Mouse (Mus musculus) fibroblast of lung, adult 2 months (primary cell): ENCODE measurements around the gene Tank.

Experiments used
- DNase-seq: peaks from one replicate; pipeline ENCODE4 v3.0.0-alpha.2; 2011; ENCODE audit warnings: low read depth

The Tank gene

GRCm38 (mm10) chr2:61580091-61580490, 1.7 kb downstream of the Tank start:
- no peak for DNase-seq

GRCm38 (mm10) chr2:61580555-61581080, 2.2 kb downstream of the Tank start:
- DNase-seq: no peak

DNA sequence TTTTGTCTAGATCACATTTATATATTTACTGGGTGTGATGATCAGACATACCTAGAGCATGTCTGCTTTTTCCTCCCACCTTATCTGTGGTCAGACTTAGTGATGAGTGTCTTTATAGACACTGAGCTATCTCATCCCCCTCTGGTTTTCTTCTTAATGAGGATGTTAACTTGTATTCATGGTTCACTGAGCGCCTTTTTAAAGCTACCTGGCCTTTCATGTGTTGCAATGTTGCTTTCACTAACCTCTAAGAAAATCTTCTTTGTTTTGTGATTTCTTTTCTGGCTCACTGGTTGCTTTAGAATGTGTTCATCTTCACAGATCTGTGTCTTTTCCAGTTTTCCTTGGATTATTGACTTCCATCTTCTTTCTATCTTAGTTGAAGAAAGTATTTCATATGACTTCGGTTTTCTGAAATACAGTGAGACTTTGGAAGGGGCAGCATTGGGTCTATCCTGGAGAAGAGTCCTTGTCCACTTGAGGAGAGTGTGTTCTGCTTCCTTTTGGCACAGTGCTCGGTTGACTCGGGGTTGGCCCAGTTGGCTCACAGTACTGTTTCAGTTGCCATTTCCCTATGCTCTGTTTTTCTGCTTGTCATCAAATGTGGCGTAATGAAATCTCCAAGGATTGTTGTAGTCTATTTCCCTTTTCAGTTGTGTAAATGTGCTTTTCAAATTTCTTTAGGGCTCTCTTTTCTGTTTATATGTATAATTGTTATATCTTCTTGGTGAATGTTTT, 4.4 kb downstream of the Tank start:
- no peak for DNase-seq

- no peak for DNase-seq
Observed at GRCm38 (mm10) chr2:61585447-61585846, 7.1 kb downstream of the Tank start.

DNA sequence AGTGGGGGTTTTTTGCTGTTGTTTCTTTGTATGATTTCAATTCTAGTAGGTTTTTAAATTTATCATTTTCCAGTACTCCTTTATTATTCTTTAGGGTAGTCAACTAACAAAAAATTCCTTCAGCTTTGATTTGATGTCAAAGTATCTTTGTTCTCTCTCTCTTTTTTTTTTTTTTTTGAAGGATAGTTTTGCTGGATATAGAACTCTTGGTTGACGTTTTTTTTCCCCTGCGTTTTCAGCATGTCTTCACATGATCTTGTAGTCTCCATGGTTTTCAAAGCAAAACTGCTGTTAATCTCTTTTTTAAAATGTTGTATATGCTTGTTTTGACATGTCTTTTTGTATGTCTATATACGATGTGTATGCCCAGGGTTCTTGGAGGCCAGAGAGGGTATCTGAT, 7.8 kb downstream of the Tank start:
- no peak for DNase-seq

DNA sequence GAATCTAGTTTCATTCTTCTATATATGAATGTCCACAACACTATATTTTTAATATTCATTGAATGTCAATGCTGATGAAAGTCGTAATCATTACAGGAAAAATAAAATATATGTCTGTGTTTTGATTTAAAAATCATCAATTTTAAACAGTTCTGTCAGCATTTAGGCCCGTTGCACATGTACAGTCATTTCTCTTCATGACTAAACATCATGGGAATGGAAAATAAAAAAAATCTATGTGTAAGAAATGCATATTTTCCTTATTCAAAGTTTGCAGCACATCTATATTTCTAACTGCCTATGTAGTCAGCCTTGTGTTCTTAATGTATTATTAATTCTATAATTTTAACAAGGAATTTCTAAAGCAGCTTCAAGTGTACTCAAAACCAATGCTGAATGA, 12.4 kb downstream of the Tank start:
- no peak for DNase-seq

DNA sequence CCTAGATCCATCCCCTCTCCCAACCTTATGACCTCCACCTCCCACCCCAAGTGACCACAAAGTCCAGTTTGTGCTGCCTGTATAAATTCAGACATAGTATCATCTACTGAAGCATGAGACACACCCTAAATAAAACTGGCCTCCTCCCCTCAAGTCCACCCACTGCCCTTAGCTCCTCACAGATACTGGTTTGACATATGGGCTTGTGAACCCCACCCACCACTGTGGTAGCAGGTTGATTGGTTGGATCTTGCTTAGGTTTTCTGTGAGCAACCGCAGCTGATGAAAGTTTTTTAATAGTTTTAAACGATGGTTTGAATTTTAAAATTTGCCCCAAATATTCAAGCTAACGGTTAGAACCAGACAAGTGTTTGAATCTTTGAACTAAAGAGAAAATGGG, 13.7 kb downstream of the Tank start:
- no peak for DNase-seq

GRCm38 (mm10) chr2:61592699-61593029, 14.3 kb downstream of the Tank start:
- DNase-seq: no peak

DNA sequence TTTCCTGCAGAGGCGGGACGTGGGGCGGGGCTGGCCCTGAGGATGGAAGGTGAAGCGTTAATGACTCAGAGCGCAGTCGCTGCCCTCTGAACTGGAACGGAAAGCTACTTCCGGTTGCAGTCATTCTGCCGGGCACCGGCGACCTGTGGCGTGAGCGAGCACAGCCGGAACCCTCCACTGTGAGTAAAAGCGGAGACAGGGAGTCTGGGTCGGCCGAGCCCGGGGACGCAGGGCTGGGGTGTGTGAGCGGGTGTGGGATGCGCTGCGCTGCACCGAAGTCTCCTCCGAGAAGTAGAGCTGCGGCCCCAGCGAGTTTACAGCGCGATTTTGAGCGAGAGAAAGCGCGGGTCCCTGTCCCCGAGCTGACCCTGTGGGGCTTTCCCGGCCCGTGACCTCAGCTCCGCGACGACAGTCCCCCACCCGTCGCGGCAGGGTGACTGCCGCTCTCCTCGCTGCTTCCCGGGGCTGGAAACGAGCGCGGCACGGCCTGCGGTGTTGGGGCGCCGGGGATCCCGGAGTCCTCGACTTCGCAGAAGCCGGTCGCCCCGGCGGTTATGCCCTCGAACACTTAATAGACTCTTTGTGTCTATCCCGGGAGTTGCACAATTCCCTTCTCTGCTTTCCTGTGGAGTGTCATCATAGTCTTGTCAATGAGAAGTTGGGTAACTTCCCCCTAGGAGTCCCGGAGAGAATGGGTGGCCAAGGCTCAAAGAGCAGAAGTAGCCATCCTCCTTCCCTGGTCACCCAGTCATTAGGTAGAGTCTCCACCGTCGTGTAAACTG, 14.8 kb downstream of the Tank start:
- peak; percentile 74 for DNase-seq

DNA sequence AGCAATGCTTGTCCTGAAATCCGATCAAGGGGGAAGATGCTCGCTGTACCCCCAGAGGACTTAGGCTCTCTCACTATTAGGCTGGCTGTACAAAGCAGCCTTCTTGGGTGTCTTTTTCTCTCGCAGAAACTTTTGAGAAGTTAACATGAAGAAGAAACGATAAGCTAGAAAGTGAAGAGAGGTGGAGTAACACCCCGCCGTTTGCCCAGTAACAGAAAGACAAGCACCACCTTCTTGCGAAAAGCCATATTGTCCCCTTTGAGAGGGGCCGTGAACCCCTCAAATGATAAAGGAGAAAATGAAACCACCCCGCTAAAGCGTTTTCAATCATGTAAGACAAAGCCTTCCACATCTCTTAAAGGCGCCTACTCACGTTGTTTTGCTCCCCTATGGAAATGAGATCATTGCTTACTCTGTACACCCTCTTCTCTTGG, 15.5 kb downstream of the Tank start:
- no peak for DNase-seq

DNA sequence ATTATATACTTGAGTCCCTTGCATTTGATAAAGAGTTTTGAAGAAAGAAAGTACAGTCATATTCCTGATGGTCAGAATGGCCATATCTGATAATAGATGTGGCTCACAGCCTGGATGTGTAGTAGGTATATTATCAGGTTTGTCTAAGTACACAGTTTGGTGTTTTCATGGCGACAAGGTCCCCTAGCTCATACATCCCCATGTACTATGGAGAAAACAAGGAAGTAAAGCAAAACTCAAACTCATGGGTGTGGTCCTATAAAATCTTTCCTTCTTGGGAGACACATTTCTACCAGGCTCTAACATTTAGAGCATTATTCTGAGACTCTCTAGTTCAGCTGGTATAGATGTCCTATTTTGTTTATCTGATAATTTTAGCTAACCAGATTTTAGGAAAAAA, 21.3 kb downstream of the Tank start:
- DNase-seq: no peak

DNA sequence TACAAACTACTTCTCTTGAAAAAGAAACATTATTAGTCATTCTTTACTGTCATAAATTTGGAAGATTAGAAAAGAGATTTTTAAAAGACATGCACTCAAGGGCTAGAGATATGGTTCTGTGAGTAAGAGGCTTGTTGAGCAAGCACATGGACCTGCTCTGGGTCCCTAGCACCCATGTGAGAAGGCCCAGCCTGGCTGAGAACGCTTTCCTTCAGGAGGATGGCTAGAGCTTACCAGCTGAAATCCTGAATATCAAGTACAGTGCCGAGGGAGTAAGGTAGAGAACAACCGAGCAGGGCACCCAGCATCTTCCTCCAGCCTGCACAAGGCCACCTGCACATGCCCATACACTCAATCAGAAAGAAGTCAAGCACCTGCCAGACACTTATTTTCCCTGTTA, 25.1 kb downstream of the Tank start:
- DNase-seq: no peak

DNA sequence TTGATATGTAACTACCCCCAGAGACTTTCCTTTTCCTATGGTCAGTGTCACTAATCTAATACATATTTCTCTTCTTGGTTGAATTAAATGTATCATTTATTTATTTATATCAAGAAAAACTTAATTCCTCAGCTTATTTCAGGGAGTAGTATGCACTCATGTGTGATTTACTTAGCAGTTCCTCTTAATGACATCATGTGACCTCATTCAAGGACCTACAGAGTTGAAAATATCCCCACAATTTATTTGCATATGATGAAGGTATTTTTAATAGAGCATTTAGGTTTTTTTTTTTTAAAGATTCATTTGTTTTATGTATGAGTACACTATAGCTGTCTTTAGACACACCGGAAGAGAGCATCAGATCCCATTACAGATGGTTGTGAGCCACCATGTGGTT, 28.6 kb downstream of the Tank start:
- DNase-seq: no peak

GRCm38 (mm10) chr2:61623996-61624395, 45.6 kb downstream of the Tank start:
- DNase-seq: no peak

DNA sequence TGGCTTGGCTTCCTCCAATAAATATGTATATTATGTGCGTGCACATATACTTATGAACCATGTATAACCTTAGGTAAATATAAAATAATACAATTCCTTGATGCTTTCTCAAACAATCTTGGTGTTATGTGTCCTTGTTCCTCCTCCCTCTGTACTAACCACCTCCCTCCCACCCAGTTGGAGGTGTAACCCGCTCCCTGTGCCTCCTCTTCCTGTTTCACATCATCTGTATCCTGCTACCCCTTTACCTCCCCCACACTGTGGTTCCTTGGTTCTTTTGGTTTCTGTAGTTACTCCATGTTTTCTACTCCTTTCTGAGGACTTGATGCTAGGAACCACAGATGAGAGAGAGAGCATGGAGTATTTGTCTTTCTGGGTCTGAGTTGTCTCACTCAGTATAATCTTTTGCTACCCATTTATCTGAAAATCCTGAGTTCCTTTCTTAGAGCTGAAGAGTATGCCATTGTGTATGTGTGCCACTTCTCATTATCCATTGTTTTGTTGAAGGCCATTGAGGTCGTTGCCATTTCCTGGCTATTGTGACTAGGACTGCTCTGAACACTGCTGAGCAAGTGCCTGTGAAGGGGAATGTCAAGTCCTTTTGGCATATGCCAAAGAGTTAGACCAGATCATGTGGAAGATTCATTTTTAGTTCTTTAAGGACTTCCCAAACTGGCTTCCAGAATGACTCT, 52.6 kb downstream of the Tank start:
- DNase-seq: no peak

GRCm38 (mm10) chr2:61635099-61635498, 56.7 kb downstream of the Tank start:
- DNase-seq: no peak

DNA sequence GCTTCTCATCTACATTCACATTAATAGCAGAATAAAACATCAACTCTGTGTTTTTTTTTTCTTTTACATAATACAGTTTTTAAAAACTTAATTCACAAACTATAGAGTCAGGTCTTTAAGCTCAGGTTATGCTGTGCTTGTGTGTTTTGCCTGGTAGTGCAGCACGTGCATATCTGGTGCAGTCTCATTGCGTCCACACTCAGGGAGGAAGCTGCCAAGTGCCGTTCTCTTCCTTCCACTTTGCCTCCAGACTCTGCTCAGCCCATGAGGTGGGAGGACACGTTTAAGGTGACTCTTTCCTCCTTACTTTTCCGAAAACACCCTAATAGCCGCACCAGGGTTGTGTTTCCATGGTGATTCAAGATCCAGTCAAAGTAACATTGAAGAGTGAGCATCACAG, 59.8 kb downstream of the Tank start:
- no peak for DNase-seq

GRCm38 (mm10) chr2:61642452-61643368, 64.3 kb downstream of the Tank start:
- peak; percentile 27 for DNase-seq

DNA sequence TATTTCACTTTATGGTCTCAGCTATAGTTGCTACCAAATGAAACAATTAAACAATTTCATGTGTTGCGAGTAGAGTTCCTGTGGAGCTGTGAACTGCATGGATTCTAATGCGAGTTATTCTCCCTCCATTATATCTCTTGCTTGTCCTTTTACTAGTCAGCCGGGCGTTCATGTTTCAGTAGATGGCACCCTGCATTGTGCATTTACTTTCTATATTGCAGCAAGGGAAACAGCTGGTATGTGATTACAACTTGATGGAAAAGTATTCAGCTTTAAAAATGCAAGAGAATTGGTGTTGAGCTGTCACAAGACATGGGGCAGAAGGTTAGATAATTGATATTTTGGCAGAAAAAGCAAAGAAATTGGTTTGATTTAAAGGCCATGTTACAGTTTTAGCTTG, 72.8 kb downstream of the Tank start:
- DNase-seq: no peak

GRCm38 (mm10) chr2:61651640-61652039, 73.3 kb downstream of the Tank start:
- DNase-seq: no peak

DNA sequence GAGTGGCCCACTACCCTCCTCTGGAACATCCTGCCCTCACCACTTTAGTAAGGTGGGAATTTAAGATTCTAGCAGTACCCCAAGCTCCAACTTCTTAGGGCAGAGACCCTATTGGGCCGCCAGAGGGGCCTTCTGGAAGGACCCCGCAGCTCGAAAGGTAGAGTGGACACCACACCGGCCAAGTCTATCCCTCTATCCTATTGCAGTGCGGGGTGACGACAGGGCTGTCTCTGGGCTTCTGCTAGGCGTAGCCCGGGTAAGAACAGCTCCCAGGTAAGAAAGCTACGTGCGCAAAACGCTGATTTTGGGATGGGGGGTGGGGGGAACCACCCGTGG, 76.6 kb downstream of the Tank start:
- no peak for DNase-seq
